Mouse (Mus musculus) heart, postnatal 25 days (tissue): ENCODE data around the gene Anxa3. TPM values are rescaled to one million over a fixed set of nuclear protein-coding genes. Genes with fewer than 3 reads are reported as not detected.
A peak's percentile ranks its signal among the peaks of the same experiment; 100 is the strongest.

Source experiments
- DNase-seq: peaks from one replicate; pipeline ENCODE4 v3.0.0; 2022; ENCODE audit warnings: low spot score
- intact Hi-C: fragments of 180-260 bp; cut with DNase I; formaldehyde crosslinking; loops from one replicate; pipeline ENCODE4 v1.15.1; 2025
- total RNA-seq, 2 experiments: library from RNA; stranded (reverse); gene quantifications; 2 replicates each; pipeline ENCODE4 v1.2.3; 2021

Gene Anxa3
- total RNA-seq, result 10 to 100 TPM; 27.4 to 29.1 TPM

GRCm38 (mm10) chr5:96792936-96793718 lies at the start of gene Anxa3:
Gene Anxa3, plus strand, starts transcription at chr5:96793339.
- DNase-seq, result peak; percentile 61
- intact Hi-C loops, result loop anchor here (5.0 kb wide), 1 partner anchor 119 kb away; no protein-coding TSS in a partner anchor

DNA sequence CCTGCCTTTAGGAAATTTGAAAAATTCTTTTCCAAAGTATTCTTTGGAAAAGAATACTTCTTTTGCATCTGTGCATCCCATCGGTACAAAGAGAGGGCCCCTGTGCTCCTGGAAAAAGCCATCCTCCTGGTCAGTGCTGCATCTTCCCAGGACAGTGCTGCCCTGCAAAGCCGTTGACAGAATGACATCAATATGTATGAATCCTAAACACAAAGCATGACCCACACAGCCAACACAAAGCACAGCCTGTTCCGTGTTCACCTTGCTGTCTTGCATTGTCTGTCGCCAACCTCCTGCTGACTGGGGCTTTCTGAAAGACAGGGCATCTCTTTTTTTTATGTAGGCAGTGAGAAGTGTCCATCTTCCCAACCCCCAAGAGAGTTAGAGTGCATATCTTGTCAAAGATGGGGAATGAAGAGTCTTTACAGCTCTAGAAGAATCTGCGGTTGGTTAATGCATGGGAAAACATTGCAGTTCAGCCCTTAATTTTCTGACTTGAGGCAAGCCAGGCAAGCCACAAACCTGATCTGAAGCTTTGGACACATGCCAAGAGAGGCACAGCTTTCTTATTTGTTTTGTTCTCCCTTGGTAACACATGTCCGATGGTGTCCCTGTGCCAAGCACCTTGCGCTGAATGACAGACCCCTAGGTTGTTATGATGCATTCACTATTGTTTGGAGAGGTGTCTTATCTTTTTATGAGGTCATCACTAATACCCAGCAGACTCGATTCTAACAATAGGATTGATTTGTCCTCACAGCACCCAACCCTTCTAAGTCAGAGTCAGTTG lies 45.7 kb upstream of the Anxa3 start:
- intact Hi-C loops, result no loop called here

GRCm38 (mm10) chr5:96757615-96758014 lies 35.5 kb upstream of the Anxa3 start:
- intact Hi-C loops, result no loop called here
- DNase-seq, result no peak

More for the DNA sequence above, 45.7 kb upstream of the Anxa3 start:
- no peak for DNase-seq

DNA sequence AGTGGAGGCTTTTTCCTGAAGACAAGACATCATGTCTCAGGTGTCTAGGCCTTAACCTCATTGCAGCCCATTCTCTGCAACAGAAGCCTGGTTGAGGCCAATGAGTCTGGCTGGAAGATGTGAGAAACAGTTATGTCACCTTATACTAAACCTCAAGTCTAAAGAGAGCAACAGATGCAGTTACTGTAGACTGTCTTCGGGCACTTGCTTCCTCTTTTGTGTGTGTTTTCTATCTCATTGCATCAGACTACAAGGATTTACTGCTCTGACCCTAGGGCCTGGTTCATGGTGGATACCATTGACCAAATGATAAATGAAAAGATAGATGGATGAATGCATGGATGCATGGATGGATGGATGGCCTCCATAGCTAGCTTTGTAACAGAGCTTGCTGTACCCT lies 31.1 kb upstream of the Anxa3 start:
- DNase-seq, result no peak
- intact Hi-C loops, result no loop called here

DNA sequence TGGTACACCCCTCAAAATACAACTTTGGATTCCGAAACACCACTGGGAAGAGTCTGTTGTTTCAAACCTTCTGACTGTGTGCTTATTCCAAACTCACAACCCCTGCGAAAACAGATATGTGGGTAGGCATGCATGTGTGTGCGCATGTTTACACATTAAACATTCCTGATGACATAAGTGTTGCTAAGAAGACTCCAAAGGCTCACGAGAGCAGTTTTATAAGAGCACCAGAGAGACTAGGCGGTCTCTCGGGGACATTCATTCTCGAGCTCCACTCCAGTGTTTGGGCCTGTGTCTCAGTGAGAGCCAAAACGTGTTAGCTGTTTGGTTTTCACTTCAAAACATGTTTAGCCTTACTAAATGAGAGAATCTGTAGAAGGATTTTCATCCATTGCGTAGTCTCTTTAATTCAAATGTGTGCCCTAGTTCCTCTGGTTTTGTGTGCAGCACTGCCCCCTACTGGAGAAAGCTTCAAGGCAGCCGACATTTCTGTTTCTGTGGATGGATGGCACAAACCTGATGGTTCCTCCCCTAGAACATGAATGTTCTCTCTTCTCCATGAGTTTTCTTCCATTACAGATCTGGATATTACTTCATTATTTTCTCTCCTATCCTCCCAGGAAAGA lies 24.2 kb upstream of the Anxa3 start:
- intact Hi-C loops, result loop anchor here (2.0 kb wide), 2 partner anchors 434 to 502 kb away; no protein-coding TSS in a partner anchor

DNA sequence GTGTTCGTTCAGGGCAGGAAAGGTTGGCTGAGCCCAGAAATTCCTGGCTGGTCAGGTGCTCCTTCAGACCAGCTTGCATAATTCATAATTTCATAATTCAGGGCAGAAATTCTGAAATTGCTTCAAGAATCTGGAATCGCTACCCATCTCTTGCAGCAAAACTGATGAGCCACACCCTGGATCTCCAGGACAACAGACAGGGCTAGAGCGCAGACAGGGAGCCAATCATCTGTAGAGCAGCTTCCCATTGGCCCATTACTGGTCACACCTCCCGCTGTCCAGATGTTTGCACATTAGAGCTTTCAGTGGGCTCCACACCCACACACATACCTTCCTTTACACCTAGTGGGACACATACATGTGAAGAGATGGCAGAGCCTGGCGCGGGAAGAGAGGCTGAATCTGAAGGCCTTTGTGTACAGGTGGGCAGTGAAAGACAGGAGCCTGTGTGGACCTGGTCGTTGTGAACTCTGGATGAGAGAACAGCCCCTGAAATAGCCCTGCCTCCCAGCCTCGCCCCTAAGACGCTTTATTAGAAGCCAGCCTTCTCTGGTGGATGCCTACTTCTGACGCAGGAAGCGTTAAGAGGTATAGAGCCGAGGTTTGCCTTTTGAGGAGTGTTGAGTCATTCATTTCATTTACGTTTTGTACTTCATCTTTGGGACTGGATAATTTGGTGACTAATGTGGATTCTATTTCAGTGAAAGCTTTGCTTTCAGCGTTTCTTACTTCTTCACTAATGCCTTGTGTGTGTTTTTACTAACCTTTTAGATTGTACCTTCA lies 9.4 kb upstream of the Anxa3 start:
- no peak for DNase-seq
- intact Hi-C loops, result no loop called here

More for the DNA sequence above, 24.2 kb upstream of the Anxa3 start:
- DNase-seq, result no peak

DNA sequence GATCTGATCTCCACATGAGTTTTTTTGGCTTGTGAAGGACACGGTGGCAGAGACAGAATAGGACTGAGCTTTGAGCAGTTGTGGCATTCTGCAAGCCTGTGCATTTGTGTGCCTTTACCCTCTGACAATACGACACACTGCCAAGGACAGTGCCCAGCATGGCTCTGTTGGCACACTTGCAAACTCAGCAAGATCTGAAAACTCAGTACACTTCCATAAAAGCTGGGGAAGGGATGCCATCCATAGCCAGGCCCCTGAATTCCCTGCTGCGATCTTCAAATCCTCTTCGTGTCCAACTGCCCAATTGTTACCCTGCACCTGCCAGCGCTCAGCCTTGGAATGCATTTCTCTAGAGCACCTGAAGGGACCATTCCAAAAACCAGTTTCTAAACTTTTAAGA lies 8.0 kb upstream of the Anxa3 start:
- DNase-seq, result no peak
- intact Hi-C loops, result no loop called here

- peak; percentile 22 for DNase-seq
- intact Hi-C loops, result loop anchor here (5.0 kb wide), 1 partner anchor 120 kb away; no protein-coding TSS in a partner anchor
These were observed 717 bp upstream of the Anxa3 start for GRCm38 (mm10) chr5:96792422-96792821.

DNA sequence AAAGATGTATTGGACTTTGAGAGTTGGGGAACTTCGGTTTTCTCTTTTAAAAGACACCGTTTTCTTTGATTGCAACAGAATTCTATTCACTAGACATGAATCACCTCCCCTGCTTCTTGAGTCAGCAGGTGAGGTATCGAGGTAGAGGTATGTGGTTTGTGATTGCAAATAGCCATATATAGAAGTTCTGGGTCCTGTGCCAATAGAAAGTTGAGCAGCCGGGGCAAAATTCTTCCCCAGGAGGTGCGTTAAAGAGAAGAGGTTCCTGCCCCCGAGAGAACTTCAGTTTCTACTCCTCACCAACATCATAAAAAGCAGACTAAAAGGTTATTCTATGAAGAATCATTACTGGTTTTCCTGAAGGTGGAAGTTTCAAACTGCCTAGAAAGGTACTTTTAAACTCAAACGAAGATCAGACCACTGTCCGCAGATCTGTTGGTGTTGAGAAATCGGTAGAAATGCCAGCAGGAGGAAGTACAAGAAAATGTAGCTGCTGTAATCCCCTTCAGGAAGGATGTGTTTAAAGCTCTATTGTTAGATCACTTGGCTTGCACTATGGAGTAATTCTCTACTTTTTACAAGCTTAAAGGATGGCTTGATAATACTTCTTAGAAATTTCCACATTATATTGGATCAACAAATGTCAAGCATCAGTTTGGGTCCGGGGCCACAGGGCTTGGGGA lies 955 bp downstream of the Anxa3 start:
- intact Hi-C loops, result loop anchor here (5.0 kb wide), 1 partner anchor 118 kb away; no protein-coding TSS in a partner anchor

DNA sequence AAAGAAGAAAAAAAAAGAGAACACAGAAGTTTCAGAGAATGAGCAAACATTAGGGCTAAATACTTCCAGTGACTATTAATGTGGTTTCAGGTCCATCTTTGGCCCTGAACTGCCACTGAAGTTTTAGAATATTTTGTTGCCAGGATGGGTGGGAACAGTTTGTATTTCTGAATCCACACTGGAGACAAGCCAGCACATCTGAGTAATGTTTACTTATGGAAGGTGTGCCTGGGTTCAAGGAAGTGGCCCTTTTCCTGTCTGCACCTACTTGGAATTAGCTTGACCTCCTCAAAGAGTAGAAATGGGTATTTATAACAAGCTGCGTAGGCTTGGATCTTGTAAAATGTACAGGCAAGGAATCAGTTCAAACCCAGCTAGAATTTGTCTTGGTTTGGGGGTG lies 2.6 kb downstream of the Anxa3 start:
- DNase-seq, result no peak

More for the DNA sequence above, 955 bp downstream of the Anxa3 start:
- no peak for DNase-seq

GRCm38 (mm10) chr5:96797465-96797864 lies 4.3 kb downstream of the Anxa3 start:
- intact Hi-C loops, result no loop called here
- DNase-seq, result no peak

More for the DNA sequence above, 2.6 kb downstream of the Anxa3 start:
- intact Hi-C loops, result no loop called here

DNA sequence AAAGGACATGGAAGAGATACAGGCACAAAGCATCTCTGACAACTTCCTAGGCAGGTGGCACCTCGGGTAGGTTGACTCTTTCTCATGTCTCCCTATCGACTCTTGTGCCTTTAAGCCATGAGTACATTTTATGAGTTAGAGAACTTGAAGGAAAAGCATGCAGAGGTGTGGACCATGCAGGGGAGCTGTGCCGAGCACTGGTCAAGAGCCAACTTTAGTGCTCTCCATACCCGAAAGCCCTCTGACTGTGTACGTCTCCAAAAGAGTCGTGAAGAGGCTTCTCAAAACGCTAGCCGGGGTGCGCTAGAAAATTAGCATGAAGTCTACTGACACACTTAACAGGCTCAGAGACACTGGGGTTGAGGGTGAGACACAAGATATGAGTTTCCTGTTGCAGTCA lies 6.0 kb downstream of the Anxa3 start:
- intact Hi-C loops, result no loop called here

DNA sequence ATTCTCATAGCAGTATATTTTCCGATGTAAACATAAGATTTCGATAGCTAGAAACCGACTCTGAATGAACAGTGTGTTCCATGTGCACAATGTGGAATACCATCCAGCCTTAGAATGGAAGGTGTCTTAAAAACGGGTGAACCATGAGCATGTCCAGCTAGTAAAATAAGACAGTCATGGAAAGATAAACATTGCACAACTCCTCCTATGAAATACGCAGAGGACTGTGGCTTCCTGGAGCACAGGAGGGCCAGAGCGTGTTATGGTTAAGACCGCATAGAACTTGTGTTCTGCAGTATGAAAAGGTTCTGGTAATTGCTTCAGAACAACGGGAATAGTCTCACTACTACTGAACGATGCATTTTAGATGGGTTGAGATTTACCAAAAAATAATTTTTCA lies 6.8 kb downstream of the Anxa3 start:
- intact Hi-C loops, result no loop called here
- no peak for DNase-seq

More for the DNA sequence above, 6.0 kb downstream of the Anxa3 start:
- no peak for DNase-seq

DNA sequence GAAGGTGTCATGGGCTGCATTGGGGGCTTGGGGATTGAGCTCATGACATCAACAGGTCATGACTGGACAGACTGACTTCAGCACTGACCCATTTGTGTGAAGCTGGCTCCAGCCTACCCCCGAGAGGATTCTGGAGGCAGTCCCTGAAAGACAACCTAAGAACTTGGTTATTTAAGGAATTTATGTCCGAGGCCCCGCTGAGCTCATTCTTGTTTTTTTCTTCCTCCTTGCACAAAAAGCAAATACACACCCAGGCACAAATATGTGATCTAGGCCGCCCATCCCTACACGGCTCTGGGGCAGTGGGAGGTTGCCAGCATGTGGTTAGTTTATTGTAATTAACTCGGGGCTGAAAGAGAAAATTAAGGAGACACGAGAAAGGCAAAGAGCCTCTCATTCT lies 9.0 kb downstream of the Anxa3 start:
- peak; percentile 23 for DNase-seq
- intact Hi-C loops, result no loop called here

DNA sequence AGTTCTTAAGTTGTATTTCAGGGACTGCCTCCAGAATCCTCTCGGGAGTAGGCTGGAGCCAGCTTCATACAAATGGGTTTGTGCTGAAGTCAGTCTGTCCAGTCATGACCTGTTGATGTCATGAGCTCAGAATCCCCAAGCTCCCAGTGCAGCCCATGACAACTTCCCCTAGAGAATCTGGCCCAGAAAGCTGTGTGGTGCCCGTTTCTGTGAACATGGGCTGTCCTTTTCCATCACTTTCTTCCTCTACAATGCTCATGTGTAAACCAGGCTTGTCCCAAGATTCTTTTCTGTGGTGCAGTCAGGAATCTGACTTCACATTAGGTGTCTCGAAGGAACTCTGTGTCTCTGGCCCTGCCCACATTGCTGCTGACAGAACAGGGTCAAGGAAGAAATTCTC lies 10.0 kb downstream of the Anxa3 start:
- peak; percentile 61 for DNase-seq
- intact Hi-C loops, result no loop called here

GRCm38 (mm10) chr5:96804304-96804703 lies 11.2 kb downstream of the Anxa3 start:
- intact Hi-C loops, result no loop called here
- DNase-seq, result peak; percentile 21

DNA sequence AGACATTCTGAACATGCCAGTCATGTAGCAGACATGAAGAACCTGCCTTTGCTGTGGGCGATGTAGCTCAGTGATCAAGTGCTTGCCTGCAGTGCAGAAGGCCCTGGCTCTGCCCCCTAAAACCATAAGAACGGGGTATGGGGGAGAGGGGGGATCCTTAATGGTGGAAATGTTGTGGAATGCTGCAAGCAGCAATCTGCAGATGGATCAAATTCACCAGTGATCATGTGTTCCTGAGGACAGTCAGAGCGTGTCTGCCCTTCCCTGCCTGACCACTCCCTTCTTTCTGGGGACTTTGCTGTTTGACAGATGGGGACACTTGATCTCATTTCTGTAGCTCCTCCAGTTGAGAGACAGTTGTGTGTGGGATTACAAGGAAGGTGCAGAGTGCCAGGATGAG lies 11.7 kb downstream of the Anxa3 start:
- no peak for DNase-seq
- intact Hi-C loops, result no loop called here

GRCm38 (mm10) chr5:96810620-96811019 lies 17.5 kb downstream of the Anxa3 start:
- intact Hi-C loops, result no loop called here
- no peak for DNase-seq

DNA sequence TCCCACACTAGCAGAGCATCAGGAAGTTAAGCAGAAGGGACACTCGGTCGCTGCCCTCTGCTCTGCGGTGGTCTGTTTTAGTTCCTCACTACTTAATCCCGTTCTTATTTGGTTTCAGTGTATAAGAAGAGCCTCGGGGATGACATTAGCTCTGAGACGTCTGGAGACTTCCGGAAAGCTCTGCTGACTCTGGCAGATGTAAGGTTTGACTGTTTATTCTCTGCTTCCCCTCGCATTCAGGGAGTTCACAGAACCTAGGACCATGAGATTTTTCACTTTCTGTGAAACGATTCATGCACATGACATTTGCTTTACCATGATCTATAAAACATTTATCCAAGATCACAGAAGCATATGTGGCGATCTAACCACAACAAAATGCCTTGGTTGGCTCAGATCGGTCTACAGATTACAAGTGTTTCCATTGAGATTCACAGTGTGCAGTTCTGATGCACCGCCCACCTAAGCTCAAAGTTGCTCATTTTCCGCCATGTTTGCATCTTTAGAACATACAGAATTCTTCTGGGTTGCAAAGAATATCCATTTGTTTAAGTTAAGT lies 31.7 kb downstream of the Anxa3 start:
- intact Hi-C loops, result no loop called here
- no peak for DNase-seq
